Comparison of ENCODE assay signal across 8 mouse cellular contexts in the genomic region with DNA sequence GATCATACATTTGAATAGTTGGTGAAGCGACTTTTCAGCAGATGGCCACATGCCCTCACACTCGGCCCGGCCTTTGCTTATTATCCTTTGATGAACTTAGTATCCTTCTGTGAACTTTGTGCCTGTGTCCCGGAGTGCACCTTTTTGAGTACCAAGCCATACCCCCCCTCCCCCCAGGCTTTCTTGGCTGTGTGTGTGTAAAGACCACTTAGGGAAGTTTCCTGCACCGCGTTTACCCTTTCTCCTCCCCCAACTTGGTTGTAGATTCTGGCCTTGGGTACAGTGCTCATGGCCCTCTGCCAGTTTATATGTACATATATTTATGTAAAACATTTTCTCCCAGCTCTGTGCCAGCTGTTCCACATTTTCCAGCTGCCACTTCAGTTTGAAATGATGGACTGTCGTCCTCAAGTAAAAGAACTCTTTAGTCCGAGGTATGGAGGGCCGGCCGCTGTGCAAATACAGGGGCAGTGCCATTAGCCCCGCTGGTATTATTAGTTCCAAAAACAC. TPM values are rescaled to one million over a fixed set of nuclear protein-coding genes. Genes with fewer than 3 reads are reported as not detected.
DNase-seq lines count a peak whose midpoint lies in the region; ATAC-seq and TF ChIP-seq lines count a peak whose summit lies in the region.

No protein-coding gene starts in this region.

- H3K36me3 ChIP-seq in forebrain, embryonic 13.5 days (ENCODE audit: poor library complexity, severe bottlenecking) = no peaks in the 10 kb centered on the region
- H3K36me3 ChIP-seq in limb, embryonic 12.5 days = no peaks in the 10 kb centered on the region
- no peaks in the 10 kb centered on the region for H3K36me3 ChIP-seq in neural tube, embryonic 11.5 days (ENCODE audit: control insufficient read depth, insufficient read depth, low read length)

- H3K4me1 ChIP-seq in lung, adult 2 months (ENCODE audit: control insufficient read depth, insufficient read depth, low read length) = no peaks in the 10 kb centered on the region; the same call in 1 of the 2 replicates
- H3K4me1 ChIP-seq in forebrain, embryonic 13.5 days = peaks cover 49% of the 10 kb centered on the region
- H3K4me1 ChIP-seq in limb, embryonic 12.5 days (replicated peaks) = peaks cover 42% of the 10 kb centered on the region
- peaks cover 24% of the 10 kb centered on the region for H3K4me1 ChIP-seq in neural tube, embryonic 11.5 days (ENCODE audit: control insufficient read depth, insufficient read depth, low read length)

- no peak for TF ChIP-seq POLR2A in lung, adult 2 months (IDR thresholded peaks at IDR 0.05; ENCODE audit: borderline replicate concordance, extremely low read depth, low read depth, low read length)

- no peaks in the 10 kb centered on the region for H3K9me3 ChIP-seq in forebrain, embryonic 13.5 days (replicated peaks)
- H3K9me3 ChIP-seq in limb, embryonic 12.5 days = no peaks in the 10 kb centered on the region
- H3K9me3 ChIP-seq in neural tube, embryonic 11.5 days (ENCODE audit: control insufficient read depth, low read length) = no peaks in the 10 kb centered on the region

- ATAC-seq in forebrain, embryonic 13.5 days = no peak
- no peak for ATAC-seq in limb, embryonic 12.5 days (ENCODE audit: insufficient number of reproducible peaks, insufficient read depth, low FRiP score, low TSS enrichment, low read depth)
- ATAC-seq in neural tube, embryonic 11.5 days (ENCODE audit: insufficient read depth, low FRiP score, low TSS enrichment) = no peak

- peak overlapping the region; percentile 96 for H3K9ac ChIP-seq in forebrain, embryonic 13.5 days
- peak overlapping the region; percentile 100 for H3K9ac ChIP-seq in limb, embryonic 12.5 days (replicated peaks)
- H3K9ac ChIP-seq in neural tube, embryonic 11.5 days (ENCODE audit: low read length) = peak overlapping the region; percentile 95

- WGBS in lung, adult 2 months = 16% methylated on average over 11 of the region's 11 CpGs
- WGBS in forebrain, embryonic 13.5 days = 2% methylated on average over 11 of the region's 11 CpGs
- WGBS in limb, embryonic 12.5 days = under 1% methylated on average over 11 of the region's 11 CpGs
- WGBS in neural tube, embryonic 11.5 days = 2% methylated on average over 11 of the region's 11 CpGs

- no peak for TF ChIP-seq CTCF in lung, adult 2 months (IDR thresholded peaks at IDR 0.05; ENCODE audit: insufficient read depth, low read length)

- H3K27me3 ChIP-seq in forebrain, embryonic 13.5 days = no peaks in the 10 kb centered on the region
- no peaks in the 10 kb centered on the region for H3K27me3 ChIP-seq in limb, embryonic 12.5 days
- H3K27me3 ChIP-seq in neural tube, embryonic 11.5 days (ENCODE audit: control insufficient read depth, insufficient read depth, low read length) = no peaks in the 10 kb centered on the region

- peak overlapping the region; percentile 96 for H3K27ac ChIP-seq in forebrain, embryonic 13.5 days
- peak overlapping the region; percentile 100 for H3K27ac ChIP-seq in limb, embryonic 12.5 days
- H3K27ac ChIP-seq in neural tube, embryonic 11.5 days (ENCODE audit: low read depth, low read length) = peak overlapping the region; percentile 98

- H3K4me2 ChIP-seq in forebrain, embryonic 13.5 days = peak overlapping the region; percentile 69
- peak overlapping the region; percentile 70 for H3K4me2 ChIP-seq in limb, embryonic 12.5 days
- peak overlapping the region; percentile 72 for H3K4me2 ChIP-seq in neural tube, embryonic 11.5 days (ENCODE audit: low read depth)

- DNase-seq in lung, adult 2 months = no peak
- DNase-seq in lung, adult 18-20 months = no peak
- peak; percentile 50 for DNase-seq in neural tube, embryonic 11.5 days (ENCODE audit: low spot score)
- DNase-seq in spleen, adult 18-20 months = no peak
- no peak for DNase-seq in frontal cortex, postnatal 25 days (ENCODE audit: low spot score in 2 of 2)
- DNase-seq in left cerebral cortex, adult 11 months (ENCODE audit: low spot score) = no peak

- H3K4me3 ChIP-seq in lung, adult 2 months (replicated peaks; ENCODE audit: extremely low read depth, low read depth, low read length) = peak overlapping the region; percentile 71
- peak overlapping the region; percentile 73 for H3K4me3 ChIP-seq in forebrain, embryonic 13.5 days
- peak overlapping the region; percentile 97 for H3K4me3 ChIP-seq in limb, embryonic 12.5 days (replicated peaks)
- peak overlapping the region; percentile 88 for H3K4me3 ChIP-seq in neural tube, embryonic 11.5 days (ENCODE audit: low read depth, low read length)

RNA-seq across cellular contexts. Expression of gene Gli3, which starts 1.8 kb away (rescaled TPM):
- 1.7 and 2.4 TPM in 2 replicates for polyA plus RNA-seq in lung, adult 2 months (2012; rRNA removed)
- 26.8 and 29.0 TPM in 2 replicates for polyA plus RNA-seq in forebrain, embryonic 13.5 days (2015; fragmentation: Nextera tagmentation; extraction: Ambion mirVana)
- 50.0 and 53.9 TPM in 2 replicates for polyA plus RNA-seq in limb, embryonic 12.5 days (2016; fragmentation: Nextera tagmentation; extraction: Ambion mirVana)
- 32.3 and 35.4 TPM in 2 replicates for polyA plus RNA-seq in neural tube, embryonic 11.5 days (2014; fragmentation: Nextera tagmentation; extraction: Ambion mirVana)
